Mouse (Mus musculus) embryo, embryonic 10.5 days (tissue): ENCODE measurements around the gene Rpn2.

Experiments used
- DNase-seq: peaks from one replicate; pipeline ENCODE4 v3.0.0-alpha.2; 2015; ENCODE audit warnings: low spot score

The Rpn2 gene

DNA sequence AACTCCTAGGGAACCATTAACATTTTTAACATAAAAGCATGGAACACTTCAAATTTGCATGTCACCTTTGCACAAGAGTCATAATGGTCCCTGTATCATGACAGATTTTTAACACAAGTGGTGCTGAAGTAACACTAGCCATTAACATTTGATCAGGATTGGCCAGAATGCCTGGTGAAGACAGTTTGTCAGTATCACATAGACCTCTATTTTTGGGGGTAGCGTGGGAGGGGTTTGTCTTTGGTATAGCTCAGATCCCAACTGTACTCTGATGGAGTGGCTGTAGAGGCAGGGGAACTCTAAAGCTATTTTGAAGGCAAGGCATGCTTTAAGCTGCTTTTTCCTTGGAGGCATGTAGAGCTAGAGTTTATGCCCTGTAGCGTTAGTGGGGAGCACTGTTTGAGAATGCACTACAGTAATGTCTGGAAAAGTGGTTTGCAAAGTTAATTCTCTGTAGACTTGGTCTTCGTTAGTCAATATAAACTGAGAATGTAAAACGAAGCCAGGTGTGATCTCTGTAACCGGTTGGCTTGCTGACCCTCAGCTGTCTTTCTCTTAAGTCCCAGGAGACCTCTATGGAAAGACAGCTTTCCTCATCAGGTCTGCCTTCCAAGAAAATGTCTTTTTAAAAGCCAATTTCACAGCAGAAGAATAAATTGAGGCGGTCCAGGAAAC lies 32.3 kb downstream of the Rpn2 start:
- no peak for DNase-seq

- no peak for DNase-seq
Observed at GRCm38 (mm10) chr2:157313718-157314117, 34.9 kb downstream of the Rpn2 start.

GRCm38 (mm10) chr2:157314310-157314709 lies 35.5 kb downstream of the Rpn2 start:
- DNase-seq = no peak

DNA sequence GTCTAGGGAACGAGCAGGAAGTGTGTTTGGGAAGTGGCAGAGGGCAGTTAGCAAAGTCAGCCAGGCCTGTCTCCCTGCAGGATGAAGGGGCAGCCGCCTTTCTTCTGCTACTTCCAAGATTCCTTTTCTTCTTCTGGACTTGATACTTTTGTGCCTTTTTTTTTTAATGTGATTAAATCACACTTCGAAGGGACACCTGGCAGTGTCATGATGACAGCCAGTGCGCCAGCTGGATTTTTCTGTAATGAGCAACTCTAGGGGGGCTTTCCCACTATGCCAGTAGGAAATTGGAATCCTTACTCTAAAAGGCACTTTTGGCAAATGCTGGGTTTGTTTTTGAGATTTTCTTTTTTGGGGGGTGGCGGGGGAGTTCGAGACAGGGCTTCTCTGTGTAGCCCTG lies 36.7 kb downstream of the Rpn2 start:
- DNase-seq = no peak

GRCm38 (mm10) chr2:157316358-157316933 lies 37.6 kb downstream of the Rpn2 start:
- DNase-seq = no peak

DNA sequence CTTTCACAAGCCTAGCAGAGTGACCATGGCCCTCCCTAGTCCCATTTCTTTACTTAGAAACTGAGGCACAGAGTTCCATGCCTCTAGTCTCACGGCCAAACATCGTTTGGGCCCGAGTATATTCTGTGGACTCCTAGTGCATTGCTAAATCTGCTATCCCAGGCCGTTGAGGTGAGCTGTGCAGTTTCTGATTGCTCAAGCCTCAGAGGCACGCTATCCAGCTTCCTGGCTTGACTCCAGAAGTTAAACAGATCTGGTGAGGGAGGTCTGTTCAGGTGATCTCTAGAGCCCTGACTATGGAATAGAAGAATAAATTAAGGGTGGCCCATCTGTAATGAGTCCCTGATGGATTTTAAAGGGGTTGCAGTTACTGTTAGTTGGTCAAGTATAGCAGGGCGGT lies 38.4 kb downstream of the Rpn2 start:
- DNase-seq = no peak

- no peak for DNase-seq
Observed at GRCm38 (mm10) chr2:157320135-157320534, 41.3 kb downstream of the Rpn2 start.

DNA sequence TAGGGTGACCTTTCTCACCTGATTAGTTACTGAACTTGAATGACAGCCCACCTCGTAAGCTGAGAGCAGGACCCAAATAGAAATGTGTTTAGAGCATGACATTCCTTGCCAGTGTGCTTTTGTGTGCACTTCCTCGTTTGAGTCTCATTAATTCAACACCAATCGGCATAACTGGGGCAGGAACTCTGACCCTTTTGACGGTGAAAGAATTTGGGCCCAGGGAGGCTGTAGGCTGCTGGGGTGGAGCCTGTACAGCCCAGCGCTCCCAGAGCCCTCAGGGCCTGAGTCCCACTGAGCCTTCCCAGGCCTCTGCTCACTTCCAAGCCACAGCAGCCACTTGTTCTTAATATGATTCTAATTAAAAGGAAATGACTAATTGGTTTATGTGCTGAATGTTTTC lies 42.1 kb downstream of the Rpn2 start:
- DNase-seq = peak; percentile 14

DNA sequence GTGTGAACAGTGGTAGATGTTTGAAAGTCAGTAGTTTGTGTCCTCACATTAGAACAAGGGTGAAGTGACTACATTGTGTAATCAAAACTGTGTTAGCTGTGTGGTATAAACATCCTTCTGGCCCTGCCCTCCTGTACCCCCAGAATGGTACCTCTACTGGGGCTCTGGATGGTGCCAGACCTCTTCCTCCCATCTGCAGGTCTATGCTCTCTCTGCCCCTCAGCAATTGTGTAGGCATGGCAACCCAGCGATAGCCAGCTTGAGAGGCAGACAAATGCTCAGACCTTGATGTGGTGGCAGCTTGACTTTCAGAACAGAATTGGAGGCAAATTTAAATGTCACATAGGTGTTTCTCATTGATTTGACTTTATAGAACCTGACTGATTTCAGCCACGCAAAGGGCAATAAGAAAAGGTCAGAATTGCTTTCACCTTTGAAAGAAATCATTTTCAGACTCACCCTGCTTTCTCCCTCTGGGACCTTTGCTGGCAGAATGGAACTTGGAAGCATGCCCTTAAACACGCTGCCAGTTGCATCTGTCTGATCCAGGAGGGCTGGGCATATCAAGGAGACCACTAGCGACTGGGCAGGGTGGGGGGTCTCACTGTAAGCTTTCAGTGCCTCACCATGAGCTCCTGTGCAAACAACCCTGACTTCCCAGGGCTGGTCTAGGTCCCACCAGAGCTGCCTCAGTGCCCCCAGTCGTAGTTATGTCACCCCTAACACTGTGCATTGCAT lies 43.4 kb downstream of the Rpn2 start:
- no peak for DNase-seq

DNA sequence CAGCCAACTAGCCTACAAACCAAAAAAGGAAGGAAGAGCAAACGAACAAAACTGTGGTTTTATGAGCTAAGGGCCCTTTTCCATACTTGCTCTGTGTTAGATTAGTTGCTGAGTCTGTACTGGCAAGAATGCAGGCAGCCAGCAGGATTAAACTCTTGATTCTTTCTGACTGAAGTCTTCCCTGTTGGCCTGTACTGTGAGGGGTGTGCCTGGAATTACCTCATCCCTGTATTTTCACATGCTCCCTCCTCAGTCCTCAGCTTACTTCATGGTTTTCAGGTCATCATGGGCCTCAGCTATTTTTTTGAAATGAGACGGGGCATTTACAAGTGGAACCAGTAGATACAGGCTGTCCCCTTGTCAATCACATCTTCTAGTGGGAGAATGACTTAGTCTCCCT lies 46.4 kb downstream of the Rpn2 start:
- no peak for DNase-seq

DNA sequence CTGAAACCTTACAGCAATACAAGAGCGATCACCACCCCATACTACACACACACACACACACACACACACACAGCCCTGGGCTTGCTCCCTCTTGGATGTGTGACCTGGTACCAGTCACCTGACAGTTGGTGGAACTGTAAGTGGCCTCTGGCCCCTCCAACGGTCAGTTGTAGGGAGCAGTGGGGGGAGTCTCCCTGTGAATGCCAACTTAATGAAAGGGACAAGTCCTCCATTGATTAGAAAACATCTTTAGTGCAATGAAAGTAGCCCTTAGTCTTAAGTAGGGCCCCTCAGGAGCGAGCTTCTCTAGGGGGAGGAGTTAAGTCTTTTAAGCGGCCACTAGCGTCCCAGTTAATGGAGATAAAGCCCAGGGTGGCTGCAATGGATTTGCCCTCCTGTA lies 49.3 kb downstream of the Rpn2 start:
- DNase-seq = peak; percentile 27

- DNase-seq = peak; percentile 70
Observed at GRCm38 (mm10) chr2:157328570-157328969, 49.8 kb downstream of the Rpn2 start.

DNA sequence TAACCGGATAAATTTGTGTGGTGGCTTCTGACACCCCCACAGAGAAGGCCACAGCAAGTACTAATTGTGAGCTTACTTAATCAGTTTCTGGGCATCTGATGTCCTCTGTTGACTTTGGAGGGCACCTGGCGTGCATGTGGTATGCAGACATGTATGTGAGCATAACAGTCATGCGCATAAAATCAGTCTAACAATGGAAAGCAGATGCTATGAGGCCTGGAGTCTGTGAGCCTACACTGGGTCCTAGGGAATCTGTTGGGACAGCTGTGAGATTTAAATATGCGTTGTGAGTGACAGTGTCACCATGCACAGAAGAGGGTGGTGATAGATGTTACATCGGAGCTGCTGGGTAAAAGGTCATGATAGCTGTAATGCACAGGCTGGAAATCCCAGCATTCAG lies 53.2 kb downstream of the Rpn2 start:
- no peak for DNase-seq

- peak; percentile 85 for DNase-seq
Observed at GRCm38 (mm10) chr2:157338663-157339062, 59.8 kb downstream of the Rpn2 start.

GRCm38 (mm10) chr2:157339532-157339931 lies 60.7 kb downstream of the Rpn2 start:
- peak; percentile 24 for DNase-seq

GRCm38 (mm10) chr2:157340221-157340741 lies 61.5 kb downstream of the Rpn2 start:
- peak; percentile 46 for DNase-seq

DNA sequence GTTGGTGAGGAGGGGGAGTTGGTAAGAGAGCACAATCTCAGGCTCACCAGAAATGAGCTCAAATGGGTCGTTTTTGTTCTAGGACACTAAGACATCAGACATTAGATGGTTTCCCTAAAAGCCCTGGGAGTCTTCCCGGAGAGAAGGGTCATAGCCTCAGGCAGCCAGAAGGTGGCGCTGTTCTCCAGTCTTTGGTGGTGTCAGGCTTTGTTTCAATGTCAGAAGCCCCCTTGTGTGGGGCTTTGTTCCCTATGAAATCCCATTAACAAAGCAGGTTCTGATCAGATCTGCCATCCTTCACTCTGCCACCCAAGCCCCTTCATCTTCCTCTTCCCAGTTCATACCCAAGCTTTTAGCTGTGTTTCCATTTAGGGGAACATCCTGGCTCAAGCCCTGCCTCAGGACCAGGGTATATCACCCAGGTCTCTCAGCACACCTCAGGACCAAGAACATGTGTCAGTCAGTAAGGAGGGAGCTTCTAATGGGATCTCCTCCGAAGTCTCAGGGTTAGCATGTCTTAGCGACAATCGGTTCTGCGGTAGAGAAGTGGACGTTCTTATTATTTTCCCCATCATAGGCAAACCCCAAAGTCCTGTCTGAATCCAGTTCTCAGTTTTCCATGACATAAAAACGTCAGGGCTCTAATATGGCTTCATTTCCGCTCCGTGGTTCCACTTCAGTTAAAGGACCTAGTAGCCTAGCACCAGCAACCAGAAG lies 62.9 kb downstream of the Rpn2 start:
- peak; percentile 95 for DNase-seq

DNA sequence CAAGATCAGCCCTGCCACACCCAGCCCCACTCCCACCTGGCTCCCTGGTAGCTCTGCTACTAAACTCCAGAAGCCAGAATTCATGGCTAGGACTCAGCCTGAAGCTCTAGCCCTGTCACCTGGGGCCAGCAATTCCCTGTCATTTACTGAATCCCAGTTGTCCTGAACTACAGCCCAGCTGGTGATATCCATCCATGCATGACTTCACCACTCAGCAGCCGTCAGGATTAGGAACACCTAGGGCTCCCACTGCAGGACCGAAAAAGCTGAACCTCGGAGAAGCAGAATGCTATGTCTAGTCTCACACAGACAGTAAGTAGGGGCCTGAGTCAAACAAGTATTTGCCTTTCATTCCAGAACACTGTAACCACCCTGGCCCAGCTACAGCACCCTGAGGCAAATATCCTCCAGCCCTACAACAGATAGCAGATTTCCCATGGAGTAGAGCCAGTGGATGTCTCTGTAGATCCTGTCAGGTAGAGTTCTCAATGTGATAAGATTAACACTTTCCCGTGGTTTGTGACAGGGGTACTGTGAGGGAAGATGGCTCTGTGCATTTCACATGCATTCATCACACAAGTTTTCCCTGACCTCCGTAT lies 63.6 kb downstream of the Rpn2 start:
- DNase-seq = peak; percentile 18

DNA sequence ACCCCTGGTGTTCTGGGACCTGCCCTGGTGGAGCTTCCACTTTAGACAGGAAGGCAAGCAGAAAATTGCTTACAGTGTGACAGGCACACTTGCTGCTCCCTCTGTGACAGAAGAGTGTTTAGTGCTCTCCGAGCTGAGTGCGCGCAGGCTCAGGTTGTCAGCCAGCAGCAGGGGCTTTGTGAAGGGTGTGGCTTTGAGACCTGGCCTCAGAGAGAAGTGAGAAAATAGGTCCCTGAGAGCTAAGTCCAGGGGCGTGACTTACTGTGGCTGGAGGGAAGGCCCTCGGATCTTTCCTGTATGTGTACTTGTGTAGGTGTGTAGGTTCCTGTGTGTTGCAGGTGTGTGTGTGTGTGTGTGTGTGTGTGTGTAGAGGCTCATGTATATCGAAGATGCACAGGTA lies 64.5 kb downstream of the Rpn2 start:
- no peak for DNase-seq

GRCm38 (mm10) chr2:157347361-157348159 lies 68.7 kb downstream of the Rpn2 start, which contains the start of gene Ghrh:
Gene Ghrh, minus strand, starts transcription at chr2:157347506.
- DNase-seq = no peak

DNA sequence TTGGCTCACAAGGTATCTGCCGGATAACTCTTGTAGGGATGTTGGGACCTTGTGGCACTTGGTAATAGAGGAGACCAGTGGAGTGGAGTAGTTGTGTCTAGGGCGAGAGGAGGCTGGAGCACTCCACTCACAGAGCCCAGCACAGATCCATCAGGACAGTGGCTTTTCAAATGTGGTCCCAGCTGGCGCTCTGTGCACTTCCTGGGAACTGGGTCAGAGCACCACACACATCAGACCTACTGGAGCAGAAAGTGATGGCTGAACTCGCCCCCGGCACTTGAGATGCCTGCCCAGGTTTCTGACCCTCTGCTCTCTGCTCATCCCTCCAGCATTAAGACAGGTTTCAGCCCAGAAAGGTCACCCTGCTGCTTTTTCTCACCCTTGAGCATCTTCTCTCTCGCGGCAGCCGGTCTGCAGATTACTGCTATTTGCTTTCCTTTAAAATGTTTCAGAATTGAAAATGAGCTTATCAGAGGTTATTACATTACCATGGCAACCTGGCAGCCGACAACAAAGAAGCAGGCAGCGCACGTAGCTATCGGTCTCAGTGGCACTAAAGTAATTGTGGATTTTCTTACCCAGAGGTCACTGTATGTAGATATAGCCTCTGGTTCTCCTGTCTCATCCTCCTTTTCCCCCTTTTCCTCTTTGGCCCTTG lies 70.4 kb downstream of the Rpn2 start:
- no peak for DNase-seq
